Mouse (Mus musculus): ENCODE data around the gene Zhx3. TPM values are rescaled to one million over a fixed set of nuclear protein-coding genes. Genes with fewer than 3 reads are reported as not detected.

Zhx3 gene
- polyA plus RNA-seq, 1 experiment from 2014 or later = 17.9 TPM

DNA sequence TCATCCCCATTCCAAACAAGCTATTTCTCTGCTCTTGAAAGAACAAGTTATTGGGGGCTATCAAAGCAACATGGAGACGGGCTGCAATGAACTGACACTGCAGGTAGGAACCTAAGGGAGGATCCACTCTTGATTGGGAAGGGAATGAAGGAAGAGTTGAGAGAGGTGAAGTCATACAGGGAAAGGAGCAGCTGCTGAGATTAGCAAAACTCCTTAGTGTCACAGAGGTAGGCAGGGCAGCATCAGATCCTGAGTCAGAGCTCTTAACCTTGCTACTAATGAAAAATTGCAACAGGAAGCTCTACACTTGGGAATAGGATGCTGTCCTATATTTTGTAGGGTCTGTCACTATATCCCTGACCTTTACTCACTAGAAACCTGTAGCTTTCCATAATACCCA is 71.8 kb downstream of the Zhx3 start:
- no peaks in the 10 kb centered on the region for H3K4me1 ChIP-seq (replicated peaks; ENCODE audit: control insufficient read depth, insufficient read depth, low read length)
- H3K27ac ChIP-seq = no peak overlapping the region
- H3K36me3 ChIP-seq (replicated peaks; ENCODE audit: control insufficient read depth, insufficient read depth) = no peaks in the 10 kb centered on the region
- H3K9me3 ChIP-seq (ENCODE audit: control insufficient read depth, low read length) = no peaks in the 10 kb centered on the region
- WGBS = 97% methylated on average over 1 of the region's 1 CpGs
- H3K4me3 ChIP-seq (replicated peaks; ENCODE audit: low read length) = no peak overlapping the region
- H3K9ac ChIP-seq = no peak overlapping the region
- H3K27me3 ChIP-seq (ENCODE audit: control insufficient read depth, insufficient read depth, low read length) = no peaks in the 10 kb centered on the region
- no peak overlapping the region for H3K4me2 ChIP-seq (replicated peaks)
- no peak for DNase-seq (ENCODE audit: low spot score)
- no peak for ATAC-seq (ENCODE audit: low FRiP score)

DNA sequence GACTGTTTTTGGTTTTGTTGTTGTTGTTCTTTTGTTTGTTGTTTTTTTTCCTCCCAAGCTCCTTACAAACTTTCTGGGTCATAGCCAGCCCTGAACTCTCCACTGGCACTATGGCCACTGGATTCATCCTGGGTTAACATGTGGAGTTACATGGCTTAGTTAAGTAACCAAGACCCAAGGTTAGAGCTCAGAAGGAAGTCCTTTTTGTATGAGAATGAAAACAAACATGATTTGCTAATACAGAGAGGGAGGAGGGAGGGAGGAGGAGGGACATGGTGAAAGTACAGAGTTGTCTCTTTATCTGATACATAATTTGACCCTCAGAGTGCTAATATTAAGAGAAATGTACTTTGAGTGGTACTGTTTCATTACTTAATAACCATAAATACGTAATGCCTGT is 74.6 kb downstream of the Zhx3 start:
- H3K36me3 ChIP-seq (replicated peaks; ENCODE audit: control insufficient read depth, insufficient read depth) = no peaks in the 10 kb centered on the region
- H3K4me2 ChIP-seq (replicated peaks) = no peak overlapping the region
- no peaks in the 10 kb centered on the region for H3K9me3 ChIP-seq (ENCODE audit: control insufficient read depth, low read length)
- 84% methylated on average over 1 of the region's 1 CpGs for WGBS
- DNase-seq (ENCODE audit: low spot score) (no peak), ATAC-seq (ENCODE audit: low FRiP score) (no peak)
- no peak overlapping the region for H3K4me3 ChIP-seq (replicated peaks; ENCODE audit: low read length)
- no peaks in the 10 kb centered on the region for H3K27me3 ChIP-seq (ENCODE audit: control insufficient read depth, insufficient read depth, low read length)
- no peak overlapping the region for H3K9ac ChIP-seq
- H3K4me1 ChIP-seq (replicated peaks; ENCODE audit: control insufficient read depth, insufficient read depth, low read length) = no peaks in the 10 kb centered on the region
- no peak overlapping the region for H3K27ac ChIP-seq

DNA sequence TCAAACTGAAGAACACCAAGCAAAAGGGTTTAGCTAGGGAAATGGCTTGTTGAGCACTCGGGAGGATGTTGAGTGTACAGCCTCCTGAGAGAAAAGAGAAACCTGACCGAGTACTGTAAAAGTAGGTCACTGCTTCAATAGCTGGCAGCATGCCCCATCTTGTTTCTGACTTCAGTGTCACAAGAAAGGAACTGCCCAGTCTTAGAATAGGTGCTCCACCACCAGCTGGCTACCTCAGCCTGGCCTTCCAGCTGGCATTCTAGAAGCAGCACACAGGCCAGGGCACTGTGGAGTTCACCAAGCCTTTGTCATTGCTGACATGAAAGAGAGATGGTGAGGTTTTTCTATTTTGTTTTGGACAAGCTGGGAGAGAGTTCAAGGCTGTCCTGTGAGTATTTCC is 75.8 kb downstream of the Zhx3 start:
- WGBS = 70% methylated on average over 2 of the region's 2 CpGs
- DNase-seq (ENCODE audit: low spot score) (no peak), ATAC-seq (ENCODE audit: low FRiP score) (no peak)

GRCm38 (mm10) chr2:160793117-160793516 is 79.7 kb downstream of the Zhx3 start:
- H3K4me2 ChIP-seq (replicated peaks) = no peak overlapping the region
- no peak overlapping the region for H3K9ac ChIP-seq
- ATAC-seq (ENCODE audit: low FRiP score) (no peak), DNase-seq (ENCODE audit: low spot score) (no peak)
- H3K36me3 ChIP-seq (replicated peaks; ENCODE audit: control insufficient read depth, insufficient read depth) = no peaks in the 10 kb centered on the region
- no peaks in the 10 kb centered on the region for H3K27me3 ChIP-seq (ENCODE audit: control insufficient read depth, insufficient read depth, low read length)
- no peak overlapping the region for H3K4me3 ChIP-seq (replicated peaks; ENCODE audit: low read length)
- no peaks in the 10 kb centered on the region for H3K4me1 ChIP-seq (replicated peaks; ENCODE audit: control insufficient read depth, insufficient read depth, low read length)
- 89% methylated on average over 2 of the region's 2 CpGs for WGBS
- H3K27ac ChIP-seq = no peak overlapping the region
- H3K9me3 ChIP-seq (ENCODE audit: control insufficient read depth, low read length) = no peaks in the 10 kb centered on the region

More for the DNA sequence above, 75.8 kb downstream of the Zhx3 start:
- H3K4me2 ChIP-seq (replicated peaks) = no peak overlapping the region
- no peak overlapping the region for H3K9ac ChIP-seq
- H3K4me1 ChIP-seq (replicated peaks; ENCODE audit: control insufficient read depth, insufficient read depth, low read length) = no peaks in the 10 kb centered on the region
- no peaks in the 10 kb centered on the region for H3K27me3 ChIP-seq (ENCODE audit: control insufficient read depth, insufficient read depth, low read length)
- H3K9me3 ChIP-seq (ENCODE audit: control insufficient read depth, low read length) = no peaks in the 10 kb centered on the region
- H3K36me3 ChIP-seq (replicated peaks; ENCODE audit: control insufficient read depth, insufficient read depth) = no peaks in the 10 kb centered on the region
- H3K27ac ChIP-seq = no peak overlapping the region
- H3K4me3 ChIP-seq (replicated peaks; ENCODE audit: low read length) = no peak overlapping the region

DNA sequence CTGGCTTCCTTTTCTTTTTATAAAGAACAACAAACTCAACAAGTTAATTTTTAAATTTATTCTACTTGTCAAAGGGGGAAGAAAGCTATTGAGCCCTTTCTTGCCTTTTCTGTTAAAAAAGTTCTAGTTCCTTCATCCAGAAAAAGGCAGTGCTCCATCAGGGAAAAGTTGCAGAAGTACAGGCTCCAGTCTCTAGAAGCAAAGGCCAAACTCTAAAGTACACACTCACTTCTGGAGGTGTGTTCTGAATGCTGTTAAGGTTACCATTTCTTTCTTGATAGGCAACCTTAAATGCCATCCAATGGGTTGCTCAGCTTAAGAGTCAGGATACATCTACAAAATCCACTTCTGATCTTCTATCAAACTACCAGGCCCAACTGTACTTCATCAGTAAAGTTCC is 83.1 kb downstream of the Zhx3 start:
- H3K4me3 ChIP-seq (replicated peaks; ENCODE audit: low read length) = no peak overlapping the region
- DNase-seq (ENCODE audit: low spot score) = no peak
- no peak for ATAC-seq (ENCODE audit: low FRiP score)

DNA sequence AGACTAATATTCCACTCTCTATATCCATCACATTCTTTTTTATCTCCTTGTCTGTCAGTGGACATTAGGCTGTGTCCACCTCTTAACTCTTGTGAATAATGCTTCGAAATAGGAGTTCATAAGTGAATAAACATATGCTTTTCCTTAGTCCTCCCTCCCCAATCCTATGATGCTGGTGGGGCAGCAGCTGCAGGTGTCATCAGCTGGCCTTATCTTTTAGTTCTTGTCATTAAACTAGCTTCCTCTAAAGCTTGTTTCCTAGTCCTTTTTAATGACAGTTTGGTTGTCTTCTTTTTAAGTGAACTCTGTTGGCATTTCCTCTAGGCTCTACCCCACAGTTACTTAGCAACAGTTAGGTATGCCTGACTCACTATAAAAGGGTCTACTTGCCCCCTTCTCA is 83.8 kb downstream of the Zhx3 start:
- WGBS = 86% methylated on average over 1 of the region's 1 CpGs
- no peaks in the 10 kb centered on the region for H3K36me3 ChIP-seq (replicated peaks; ENCODE audit: control insufficient read depth, insufficient read depth)
- no peak overlapping the region for H3K4me3 ChIP-seq (replicated peaks; ENCODE audit: low read length)
- ATAC-seq (ENCODE audit: low FRiP score) = no peak
- H3K4me1 ChIP-seq (replicated peaks; ENCODE audit: control insufficient read depth, insufficient read depth, low read length) = no peaks in the 10 kb centered on the region; the same call in 1 of the 2 replicates
- no peak overlapping the region for H3K4me2 ChIP-seq (replicated peaks)
- H3K9me3 ChIP-seq (ENCODE audit: control insufficient read depth, low read length) = no peaks in the 10 kb centered on the region
- H3K9ac ChIP-seq = no peak overlapping the region
- DNase-seq (ENCODE audit: low spot score) = no peak
- no peaks in the 10 kb centered on the region for H3K27me3 ChIP-seq (ENCODE audit: control insufficient read depth, insufficient read depth, low read length)
- H3K27ac ChIP-seq = no peak overlapping the region

More for the DNA sequence above, 83.1 kb downstream of the Zhx3 start:
- no peaks in the 10 kb centered on the region for H3K9me3 ChIP-seq (ENCODE audit: control insufficient read depth, low read length)
- no peak overlapping the region for H3K27ac ChIP-seq
- H3K4me2 ChIP-seq (replicated peaks) = no peak overlapping the region
- H3K4me1 ChIP-seq (replicated peaks; ENCODE audit: control insufficient read depth, insufficient read depth, low read length) = no peaks in the 10 kb centered on the region; the same call in 1 of the 2 replicates
- H3K9ac ChIP-seq = no peak overlapping the region
- no peaks in the 10 kb centered on the region for H3K36me3 ChIP-seq (replicated peaks; ENCODE audit: control insufficient read depth, insufficient read depth)
- no peaks in the 10 kb centered on the region for H3K27me3 ChIP-seq (ENCODE audit: control insufficient read depth, insufficient read depth, low read length)

GRCm38 (mm10) chr2:160786333-160786732 is 86.5 kb downstream of the Zhx3 start:
- Histone ChIP-seq H3K9ac (no peak overlapping the region), H3K4me2 (replicated peaks) (no peak overlapping the region), H3K4me1 (replicated peaks; ENCODE audit: control insufficient read depth, insufficient read depth, low read length) (no peaks in the 10 kb centered on the region; the same call in 1 of the 2 replicates), H3K4me3 (replicated peaks; ENCODE audit: low read length) (no peak overlapping the region), H3K27me3 (ENCODE audit: control insufficient read depth, insufficient read depth, low read length) (no peaks in the 10 kb centered on the region), H3K9me3 (ENCODE audit: control insufficient read depth, low read length) (no peaks in the 10 kb centered on the region), H3K36me3 (replicated peaks; ENCODE audit: control insufficient read depth, insufficient read depth) (peaks cover 8% of the 10 kb centered on the region; the same call in 1 of the 2 replicates), H3K27ac (peak overlapping the region; percentile 71)
- ATAC-seq (ENCODE audit: low FRiP score) (peak; percentile 62; the same call in 1 of the 2 replicates), DNase-seq (ENCODE audit: low spot score) (peak; percentile 37)
- WGBS = 67% methylated on average over 1 of the region's 1 CpGs

DNA sequence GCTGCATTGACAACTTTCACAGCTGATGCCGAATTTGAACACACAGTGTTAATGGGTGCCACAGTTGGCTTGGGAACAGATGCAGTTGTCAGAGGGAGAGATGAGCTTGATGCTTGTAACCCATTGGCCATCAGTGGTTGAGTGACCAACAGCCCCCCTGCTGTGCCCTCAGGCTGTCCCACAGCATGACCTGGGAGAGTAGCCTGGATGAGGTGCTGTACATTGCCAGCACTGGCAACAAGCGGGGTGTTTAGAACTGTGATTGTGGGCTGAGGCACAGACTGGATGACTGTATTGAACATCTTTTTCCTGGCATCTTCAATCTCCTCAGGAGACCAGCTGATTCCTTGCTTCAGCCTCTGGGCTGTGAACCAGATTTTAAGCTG is 92.0 kb downstream of the Zhx3 start:
- peaks cover 18% of the 10 kb centered on the region for H3K36me3 ChIP-seq (replicated peaks; ENCODE audit: control insufficient read depth, insufficient read depth)
- H3K4me2 ChIP-seq (replicated peaks) = no peak overlapping the region
- no peak overlapping the region for H3K9ac ChIP-seq
- no peak overlapping the region for H3K27ac ChIP-seq
- DNase-seq (ENCODE audit: low spot score) (no peak), ATAC-seq (ENCODE audit: low FRiP score) (no peak)
- no peaks in the 10 kb centered on the region; the same call in 1 of the 2 replicates for H3K4me1 ChIP-seq (replicated peaks; ENCODE audit: control insufficient read depth, insufficient read depth, low read length)
- H3K4me3 ChIP-seq (replicated peaks; ENCODE audit: low read length) = no peak overlapping the region
- WGBS = 92% methylated on average over 2 of the region's 2 CpGs
- no peaks in the 10 kb centered on the region for H3K9me3 ChIP-seq (ENCODE audit: control insufficient read depth, low read length)
- H3K27me3 ChIP-seq (ENCODE audit: control insufficient read depth, insufficient read depth, low read length) = no peaks in the 10 kb centered on the region

- Histone ChIP-seq H3K9ac (no peak overlapping the region), H3K36me3 (replicated peaks; ENCODE audit: control insufficient read depth, insufficient read depth) (peaks cover 20% of the 10 kb centered on the region), H3K4me2 (replicated peaks) (no peak overlapping the region), H3K9me3 (ENCODE audit: control insufficient read depth, low read length) (no peaks in the 10 kb centered on the region), H3K4me3 (replicated peaks; ENCODE audit: low read length) (no peak overlapping the region), H3K27me3 (ENCODE audit: control insufficient read depth, insufficient read depth, low read length) (no peaks in the 10 kb centered on the region), H3K27ac (no peak overlapping the region), H3K4me1 (replicated peaks; ENCODE audit: control insufficient read depth, insufficient read depth, low read length) (no peaks in the 10 kb centered on the region; the same call in 1 of the 2 replicates)
- WGBS = 86% methylated on average over 13 of the region's 13 CpGs
- ATAC-seq (ENCODE audit: low FRiP score) (no peak), DNase-seq (ENCODE audit: low spot score) (no peak)
Observed at GRCm38 (mm10) chr2:160780154-160780833, 92.5 kb downstream of the Zhx3 start.

GRCm38 (mm10) chr2:160778034-160778433 is 94.8 kb downstream of the Zhx3 start:
- H3K27ac ChIP-seq = no peak overlapping the region
- no peak for ATAC-seq (ENCODE audit: low FRiP score)

More at GRCm38 (mm10) chr2:160778034-160778433, 94.8 kb downstream of the Zhx3 start:
- Histone ChIP-seq H3K36me3 (replicated peaks; ENCODE audit: control insufficient read depth, insufficient read depth) (peaks cover 22% of the 10 kb centered on the region), H3K9me3 (ENCODE audit: control insufficient read depth, low read length) (no peaks in the 10 kb centered on the region), H3K4me3 (replicated peaks; ENCODE audit: low read length) (no peak overlapping the region), H3K4me1 (replicated peaks; ENCODE audit: control insufficient read depth, insufficient read depth, low read length) (no peaks in the 10 kb centered on the region), H3K27me3 (ENCODE audit: control insufficient read depth, insufficient read depth, low read length) (no peaks in the 10 kb centered on the region), H3K4me2 (replicated peaks) (no peak overlapping the region), H3K9ac (no peak overlapping the region)
- no peak for DNase-seq (ENCODE audit: low spot score)
- WGBS = 92% methylated on average over 2 of the region's 2 CpGs

Measured in hindbrain, embryonic 14.5 days (tissue).